Mouse (Mus musculus): Measurements from ENCODE around the gene Grik3. TPM values are rescaled to one million over a fixed set of nuclear protein-coding genes. Genes with fewer than 3 reads are reported as not detected.

Gene Grik3
- total RNA-seq, 2 experiments from 2014 or later, result 64.9 to 68.8 TPM

DNA sequence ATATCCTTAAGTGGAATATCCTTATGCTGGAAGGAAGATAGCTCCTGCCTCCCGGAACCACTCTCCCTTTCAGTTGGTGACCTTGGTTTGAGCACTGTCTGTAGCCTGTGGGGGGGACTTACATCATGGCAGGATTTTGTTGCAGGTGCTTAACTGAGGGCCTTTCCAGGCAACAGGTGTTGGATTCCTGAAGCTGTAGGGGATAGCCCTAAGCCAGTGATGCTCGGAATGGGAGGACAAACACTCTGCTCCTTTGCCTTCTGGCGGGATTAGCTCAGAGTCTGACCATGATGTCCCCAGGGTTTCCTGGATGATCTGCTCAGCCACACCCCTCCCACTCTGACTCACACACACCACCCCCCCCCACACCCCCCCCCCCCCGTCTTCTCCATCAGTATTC, 45.5 kb downstream of the Grik3 start:
- DNase-seq, result no peak
- intact Hi-C loops (cut with DNase I), result no loop called here

DNA sequence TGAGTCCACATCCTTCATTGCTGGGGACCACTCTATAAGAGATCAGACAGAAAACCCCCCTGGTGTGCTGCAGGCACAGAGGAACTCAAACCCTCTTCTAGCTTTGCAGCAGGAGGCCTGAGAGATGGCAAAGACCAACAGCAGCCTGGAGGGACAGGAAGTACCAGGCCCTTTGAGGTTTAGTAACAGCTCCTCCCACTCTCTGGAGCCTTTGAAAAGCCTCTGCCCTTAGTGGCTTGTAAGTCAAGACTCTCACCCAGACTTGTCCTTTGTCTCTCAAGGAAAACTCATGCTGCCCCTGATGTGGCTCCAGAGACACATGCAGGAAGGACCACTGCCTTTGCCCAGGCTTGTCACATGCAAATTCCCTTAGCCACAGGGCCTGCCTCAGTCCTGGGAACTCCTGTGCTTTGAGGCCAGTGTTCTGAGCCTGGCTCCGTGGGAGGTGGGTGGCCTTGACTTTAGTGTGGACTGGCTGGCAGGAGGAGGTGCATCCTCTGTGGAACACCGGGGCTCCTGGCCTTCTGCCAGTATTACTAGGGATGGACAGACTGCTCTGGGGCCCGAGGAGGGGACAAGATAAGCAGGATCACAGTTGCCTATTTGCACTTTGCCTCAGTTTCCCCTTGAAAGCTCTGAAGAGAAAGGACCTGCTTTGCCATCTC, 47.9 kb downstream of the Grik3 start:
- intact Hi-C loops (cut with DNase I), result no loop called here
- no peak for DNase-seq

DNA sequence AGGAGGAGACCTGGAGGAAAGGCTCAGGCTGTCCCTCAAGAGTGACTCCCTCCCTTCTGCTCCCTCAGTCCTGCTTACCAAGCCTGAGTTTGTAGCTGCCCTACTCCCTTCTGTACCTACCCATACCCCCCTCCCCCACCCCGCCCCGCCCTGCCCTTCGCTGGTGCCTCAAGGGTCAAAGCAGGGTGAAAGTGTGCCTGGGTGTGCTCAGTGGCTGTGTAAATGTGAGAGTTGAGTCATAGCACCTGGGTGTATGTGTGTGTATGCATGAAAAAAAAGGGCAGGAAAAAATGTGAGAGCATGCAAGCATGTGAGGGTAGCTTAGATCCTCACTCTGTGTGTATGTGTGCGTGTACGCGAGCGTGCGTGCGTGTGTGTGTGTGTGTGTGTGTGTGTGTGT, 49.1 kb downstream of the Grik3 start:
- intact Hi-C loops (cut with DNase I), result no loop called here
- no peak for DNase-seq

DNA sequence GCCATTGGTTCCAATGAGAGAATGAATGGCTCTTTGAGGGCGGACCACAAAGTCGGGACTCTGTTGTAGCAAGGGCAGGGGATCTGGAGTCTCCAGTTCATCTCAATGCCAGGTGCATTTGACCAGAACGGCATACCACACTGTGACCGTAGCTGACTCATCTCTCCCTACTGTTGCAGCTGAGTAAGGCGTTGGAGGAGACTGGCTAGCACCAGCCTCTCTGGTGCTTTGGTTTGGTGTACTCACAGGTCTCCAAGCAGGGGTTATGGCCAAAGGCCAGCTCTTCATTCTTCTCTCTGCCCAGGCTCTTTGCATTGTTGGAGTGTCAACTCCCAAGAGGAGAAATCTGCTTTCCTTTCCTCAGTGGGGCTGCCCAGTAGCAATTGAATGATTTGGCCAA, 52.7 kb downstream of the Grik3 start:
- intact Hi-C loops (cut with DNase I), result no loop called here
- no peak for DNase-seq

GRCm38 (mm10) chr4:125544947-125545767, 54.7 kb downstream of the Grik3 start:
- intact Hi-C loops (cut with DNase I), result no loop called here
- peak; percentile 40 for DNase-seq

DNA sequence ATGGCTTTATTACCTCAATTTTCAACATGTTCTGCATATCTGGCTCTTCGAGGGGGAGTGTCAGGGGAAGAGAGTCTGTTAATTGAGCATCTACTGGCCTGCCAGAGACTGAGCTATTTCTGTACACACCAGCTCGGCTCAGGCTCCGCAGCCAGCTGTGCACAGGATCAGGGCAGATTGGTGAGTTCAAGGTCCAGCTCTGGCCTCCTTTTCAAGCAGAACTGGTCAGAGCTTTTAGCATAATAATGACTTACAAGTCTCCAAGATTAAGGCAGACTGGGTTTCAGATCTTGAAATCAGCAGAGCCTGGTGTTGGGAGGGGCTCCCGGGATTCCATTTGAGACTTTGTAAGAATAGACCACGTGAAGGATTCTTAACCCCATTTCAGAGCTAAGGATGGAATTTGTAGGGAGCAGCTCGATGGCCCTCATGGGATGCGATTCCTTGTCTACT, 55.3 kb downstream of the Grik3 start:
- DNase-seq, result no peak
- intact Hi-C loops (cut with DNase I), result no loop called here

- intact Hi-C loops (cut with DNase I), result no loop called here
- no peak for DNase-seq
Measured at GRCm38 (mm10) chr4:125548190-125548589, 57.7 kb downstream of the Grik3 start.

- intact Hi-C loops (cut with DNase I), result no loop called here
Measured at GRCm38 (mm10) chr4:125553754-125554153, 63.3 kb downstream of the Grik3 start.

GRCm38 (mm10) chr4:125556405-125557308, 66.2 kb downstream of the Grik3 start:
- DNase-seq, result peak; percentile 82
- intact Hi-C loops (cut with DNase I), result no loop called here

More at GRCm38 (mm10) chr4:125553754-125554153, 63.3 kb downstream of the Grik3 start:
- no peak for DNase-seq

GRCm38 (mm10) chr4:125559564-125559963, 69.1 kb downstream of the Grik3 start:
- intact Hi-C loops (cut with DNase I), result no loop called here
- peak; percentile 93 for DNase-seq

DNA sequence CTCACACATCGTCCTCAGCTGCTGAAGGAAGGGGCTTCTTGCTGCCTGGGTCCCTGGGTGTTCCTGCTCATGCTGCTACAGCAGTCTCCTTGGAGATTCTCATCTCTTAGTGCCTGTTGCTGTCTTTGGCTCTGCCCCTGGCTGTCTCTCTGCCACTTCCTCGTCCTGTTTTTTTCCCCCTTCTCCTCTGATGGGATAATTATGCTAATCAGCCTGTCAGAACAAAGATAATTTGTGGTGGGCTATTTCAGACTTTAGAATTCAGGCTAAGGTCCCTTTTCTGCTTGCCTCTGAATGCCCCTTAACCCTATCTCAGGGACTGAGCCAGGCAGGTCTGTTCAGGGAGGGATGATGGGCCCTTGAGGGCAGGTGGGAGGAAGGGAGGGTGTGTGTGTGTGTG, 70.3 kb downstream of the Grik3 start:
- intact Hi-C loops (cut with DNase I), result no loop called here
- no peak for DNase-seq

GRCm38 (mm10) chr4:125563579-125563978, 73.1 kb downstream of the Grik3 start:
- DNase-seq, result no peak
- intact Hi-C loops (cut with DNase I), result no loop called here

- DNase-seq, result no peak
- intact Hi-C loops (cut with DNase I), result no loop called here
Measured at GRCm38 (mm10) chr4:125564008-125564710, 73.7 kb downstream of the Grik3 start.

DNA sequence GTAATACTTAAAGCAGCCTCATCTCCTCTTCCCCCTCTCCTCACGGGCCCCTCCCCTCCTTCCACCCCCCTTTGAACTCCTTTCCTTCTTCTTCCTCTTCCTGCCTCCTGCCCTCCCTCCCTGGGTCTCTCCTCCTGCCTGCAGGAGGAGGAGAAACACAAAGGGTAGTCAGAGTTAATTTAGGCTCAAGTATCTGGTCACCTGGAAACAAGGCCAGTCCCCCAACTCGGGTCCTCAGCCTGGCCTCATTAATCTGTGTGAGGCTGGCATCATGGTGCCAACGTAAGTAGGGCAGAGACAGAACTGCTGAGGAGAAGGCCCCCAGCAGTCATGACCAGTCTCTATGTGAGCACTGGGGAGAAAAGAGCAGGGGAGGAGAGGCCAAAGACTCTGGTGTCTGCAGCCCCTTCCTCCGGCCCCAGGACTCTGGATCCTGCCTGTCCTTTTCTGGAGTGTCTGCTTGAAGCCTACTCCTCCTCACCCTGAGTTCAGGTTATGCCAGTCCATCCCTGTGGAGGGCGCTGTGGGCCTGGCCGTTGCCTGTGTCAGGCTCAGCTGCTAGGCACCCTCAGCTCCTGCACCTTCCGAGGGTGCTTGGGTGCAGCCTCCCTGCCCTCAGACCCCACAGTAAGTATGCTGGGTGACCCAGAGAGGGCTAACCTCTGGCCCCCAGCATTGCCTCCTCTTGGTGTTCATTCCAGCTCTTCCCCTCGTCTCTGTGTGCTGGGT, 75.4 kb downstream of the Grik3 start:
- intact Hi-C loops (cut with DNase I), result no loop called here
- no peak for DNase-seq

DNA sequence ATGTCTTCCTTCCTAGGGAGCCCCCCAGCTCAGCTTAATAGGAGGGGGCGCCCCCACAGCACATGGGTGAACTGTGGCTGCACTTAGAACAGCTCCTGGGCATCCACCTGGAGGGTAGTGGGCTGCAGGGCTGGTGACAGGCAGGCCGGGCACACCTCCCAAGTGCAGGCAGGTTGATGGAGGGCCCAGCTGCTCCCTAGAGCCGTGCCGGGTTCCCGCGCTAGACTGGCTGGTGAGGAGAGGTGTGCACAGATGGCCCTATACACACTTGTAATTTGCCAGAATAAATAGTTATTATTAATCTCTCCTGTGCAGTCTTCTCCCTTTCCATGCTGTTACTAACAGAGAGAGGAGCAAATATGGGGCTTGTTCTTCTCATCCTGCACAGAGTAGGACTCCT, 77.7 kb downstream of the Grik3 start:
- no peak for DNase-seq
- intact Hi-C loops (cut with DNase I), result no loop called here

GRCm38 (mm10) chr4:125571651-125572311, 81.3 kb downstream of the Grik3 start:
- DNase-seq, result peak; percentile 58
- intact Hi-C loops (cut with DNase I), result no loop called here

- intact Hi-C loops (cut with DNase I), result no loop called here
- no peak for DNase-seq
Measured at GRCm38 (mm10) chr4:125572312-125572663, 81.8 kb downstream of the Grik3 start.

DNA sequence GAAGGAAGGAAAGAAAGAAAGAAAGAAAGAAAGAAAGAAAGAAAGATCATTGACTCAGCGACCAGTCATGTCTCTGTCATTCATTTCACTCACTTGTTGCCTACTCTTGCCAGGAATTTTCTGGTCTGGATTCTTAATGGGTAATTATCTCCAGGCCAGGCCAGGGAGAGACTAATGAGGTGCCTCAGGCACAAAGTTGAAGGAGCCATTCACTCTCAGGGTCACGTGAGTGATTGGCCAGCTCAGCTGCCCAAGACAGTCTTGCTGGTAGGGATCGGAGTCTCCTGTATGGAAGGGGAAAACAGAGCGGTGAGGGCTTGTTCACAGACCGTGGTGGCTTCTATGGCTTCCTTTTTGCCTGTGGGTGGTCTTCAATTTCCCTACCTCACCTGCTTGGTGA, 82.5 kb downstream of the Grik3 start:
- DNase-seq, result no peak
- intact Hi-C loops (cut with DNase I), result no loop called here

DNA sequence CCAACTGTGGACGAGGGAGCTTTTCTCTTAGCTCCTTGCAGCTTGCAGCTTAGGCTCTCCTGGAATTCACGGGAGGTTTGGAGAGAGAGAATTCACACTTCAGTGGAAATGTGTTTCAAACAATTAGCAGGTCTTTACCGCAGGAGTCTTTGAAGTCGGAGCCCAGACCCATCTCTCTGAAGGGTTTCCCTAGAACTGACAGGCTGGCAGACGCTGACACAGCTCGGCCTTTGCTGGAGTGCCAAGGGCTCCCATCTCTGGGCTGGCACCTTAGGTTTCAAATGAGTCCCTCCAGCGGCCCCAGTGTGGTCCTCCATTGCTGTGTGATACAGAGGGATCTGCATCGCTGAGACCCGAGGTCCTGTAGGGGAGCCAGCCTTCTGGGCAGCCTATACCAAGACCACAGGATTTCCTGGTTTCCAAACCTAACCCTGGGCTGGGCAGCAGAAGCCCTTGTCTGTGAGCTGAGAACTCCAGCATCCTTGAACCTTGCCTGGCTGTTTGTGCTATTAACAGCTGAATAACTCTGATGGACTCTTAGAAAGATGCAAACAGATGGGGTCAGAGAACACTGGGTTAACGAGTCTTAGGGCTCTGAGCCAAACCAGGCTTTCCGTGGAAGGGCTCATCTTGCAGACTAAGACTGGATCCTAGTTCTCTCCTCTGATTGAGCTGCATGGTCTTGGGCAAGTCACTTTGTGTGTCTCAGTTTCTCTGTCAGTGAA, 83.6 kb downstream of the Grik3 start:
- DNase-seq, result peak; percentile 85
- intact Hi-C loops (cut with DNase I), result no loop called here
